Mouse (Mus musculus): Measurements from ENCODE around the gene Tex264. TPM values are rescaled to one million over a fixed set of nuclear protein-coding genes. Genes with fewer than 3 reads are reported as not detected.
"Not testable (repeated sequence)": the region's sequence is repeated elsewhere in the genome, so short reads cannot be mapped to it uniquely, and the experiment has no call there.

The Tex264 gene
- polyA plus RNA-seq, 1 experiment from 2014 or later, result 30.0 TPM

DNA sequence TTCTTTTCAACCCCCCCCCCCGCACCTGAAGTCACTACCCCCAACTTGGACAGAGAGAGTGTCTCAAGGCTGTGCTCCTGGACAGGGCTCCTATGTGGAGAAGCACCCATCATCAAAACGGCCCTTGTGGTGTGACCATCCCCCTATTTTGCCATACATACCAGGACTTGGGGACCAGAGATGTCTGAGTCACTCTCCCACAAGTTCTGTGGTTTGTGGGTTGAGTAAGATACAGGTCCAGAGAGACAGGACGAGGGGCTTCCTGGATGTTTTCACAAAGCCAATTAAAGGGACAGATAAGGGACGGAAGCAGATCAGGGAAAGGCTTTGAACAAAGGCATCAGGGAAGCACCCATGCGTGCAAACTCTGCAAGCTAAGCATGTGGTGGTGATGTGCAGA is 44.4 kb downstream of the Tex264 start:
- Histone ChIP-seq H3K4me2 (replicated peaks; ENCODE audit: low read depth, low read length) (no peak overlapping the region), H3K36me3 (ENCODE audit: control insufficient read depth, insufficient read depth, low read length) (no peaks in the 10 kb centered on the region), H3K4me1 (replicated peaks; ENCODE audit: control insufficient read depth, insufficient read depth, low read length) (no peaks in the 10 kb centered on the region), H3K4me3 (ENCODE audit: low read depth, low read length) (no peak overlapping the region), H3K9me3 (ENCODE audit: control insufficient read depth, low read length) (no peaks in the 10 kb centered on the region), H3K27ac (ENCODE audit: low read depth, low read length) (no peak overlapping the region), H3K27me3 (ENCODE audit: control insufficient read depth, insufficient read depth, low read length) (no peaks in the 10 kb centered on the region), H3K9ac (ENCODE audit: low read depth, low read length) (no peak overlapping the region)
- 53% methylated on average over 5 of the region's 5 CpGs for WGBS
- ATAC-seq (ENCODE audit: low FRiP score), result no peak
- DNase-seq (ENCODE audit: low spot score), result no peak

DNA sequence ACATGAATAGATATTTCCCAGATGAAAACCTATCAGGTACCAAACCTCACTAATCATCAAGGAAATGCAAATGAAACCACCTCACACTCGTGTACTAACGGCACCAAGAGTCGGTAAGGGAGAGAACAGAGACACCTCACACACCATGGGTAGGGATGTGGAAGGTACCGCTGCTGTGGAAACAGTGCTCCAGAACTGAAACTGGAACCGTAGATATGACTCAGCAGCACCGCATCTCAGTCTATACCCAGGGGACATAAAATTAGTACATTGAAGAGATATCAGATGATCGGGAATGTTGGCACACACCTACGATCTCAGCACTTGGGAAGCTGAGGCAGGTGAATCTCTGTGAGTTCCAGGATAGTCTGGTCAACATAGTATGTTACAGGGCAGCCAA is 47.6 kb downstream of the Tex264 start:
- ATAC-seq (ENCODE audit: low FRiP score), result no peak
- no peak overlapping the region for H3K4me2 ChIP-seq (replicated peaks; ENCODE audit: low read depth, low read length)

GRCm38 (mm10) chr9:106632185-106632584 is 53.5 kb downstream of the Tex264 start:
- Histone ChIP-seq H3K4me1 (replicated peaks; ENCODE audit: control insufficient read depth, insufficient read depth, low read length) (no peaks in the 10 kb centered on the region), H3K27ac (ENCODE audit: low read depth, low read length) (no peak overlapping the region), H3K4me3 (ENCODE audit: low read depth, low read length) (no peak overlapping the region), H3K9me3 (ENCODE audit: control insufficient read depth, low read length) (no peaks in the 10 kb centered on the region), H3K36me3 (ENCODE audit: control insufficient read depth, insufficient read depth, low read length) (no peaks in the 10 kb centered on the region), H3K9ac (ENCODE audit: low read depth, low read length) (no peak overlapping the region), H3K27me3 (ENCODE audit: control insufficient read depth, insufficient read depth, low read length) (no peaks in the 10 kb centered on the region), H3K4me2 (replicated peaks; ENCODE audit: low read depth, low read length) (no peak overlapping the region)
- no peak for ATAC-seq (ENCODE audit: low FRiP score)
- no peak for DNase-seq (ENCODE audit: low spot score)
- 63% methylated on average over 5 of the region's 5 CpGs for WGBS

More for the DNA sequence above, 47.6 kb downstream of the Tex264 start:
- no peaks in the 10 kb centered on the region for H3K27me3 ChIP-seq (ENCODE audit: control insufficient read depth, insufficient read depth, low read length)
- H3K4me1 ChIP-seq (replicated peaks; ENCODE audit: control insufficient read depth, insufficient read depth, low read length), result no peaks in the 10 kb centered on the region
- H3K9ac ChIP-seq (ENCODE audit: low read depth, low read length), result no peak overlapping the region
- 90% methylated on average over 8 of the region's 8 CpGs for WGBS
- no peak for DNase-seq (ENCODE audit: low spot score)
- H3K36me3 ChIP-seq (ENCODE audit: control insufficient read depth, insufficient read depth, low read length), result no peaks in the 10 kb centered on the region
- H3K9me3 ChIP-seq (ENCODE audit: control insufficient read depth, low read length), result no peaks in the 10 kb centered on the region
- no peak overlapping the region for H3K4me3 ChIP-seq (ENCODE audit: low read depth, low read length)
- no peak overlapping the region for H3K27ac ChIP-seq (ENCODE audit: low read depth, low read length)

DNA sequence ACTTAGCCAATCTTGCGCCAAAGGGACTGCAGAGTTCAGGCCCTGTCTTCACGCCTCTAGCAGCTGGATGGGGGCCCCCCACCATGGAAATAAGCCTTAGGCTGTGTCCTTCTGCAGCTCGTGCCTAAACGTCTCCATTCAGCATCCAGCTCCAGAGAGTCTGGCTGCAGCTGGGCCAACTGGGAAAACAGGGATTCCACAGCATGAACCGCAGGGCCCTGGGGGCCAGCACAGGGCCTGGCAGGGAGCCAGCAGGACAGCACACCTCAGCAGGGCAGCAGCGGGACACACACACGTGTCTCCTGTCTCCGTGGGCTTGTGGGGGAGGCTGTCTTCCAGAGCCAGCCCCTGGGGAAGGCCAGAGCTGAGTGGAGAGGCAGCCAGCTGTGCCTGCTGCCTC is 57.9 kb downstream of the Tex264 start:
- not testable (repeated sequence) for H3K9ac ChIP-seq (ENCODE audit: low read depth, low read length); H3K27ac ChIP-seq (ENCODE audit: low read depth, low read length); H3K36me3 ChIP-seq (ENCODE audit: control insufficient read depth, insufficient read depth, low read length); H3K9me3 ChIP-seq (ENCODE audit: control insufficient read depth, low read length); H3K4me1 ChIP-seq (replicated peaks; ENCODE audit: control insufficient read depth, insufficient read depth, low read length); H3K27me3 ChIP-seq (ENCODE audit: control insufficient read depth, insufficient read depth, low read length); H3K4me2 ChIP-seq (replicated peaks; ENCODE audit: low read depth, low read length); ATAC-seq (ENCODE audit: low FRiP score); DNase-seq (ENCODE audit: low spot score); H3K4me3 ChIP-seq (ENCODE audit: low read depth, low read length)
- WGBS, result 32% methylated on average over 8 of the region's 8 CpGs

DNA sequence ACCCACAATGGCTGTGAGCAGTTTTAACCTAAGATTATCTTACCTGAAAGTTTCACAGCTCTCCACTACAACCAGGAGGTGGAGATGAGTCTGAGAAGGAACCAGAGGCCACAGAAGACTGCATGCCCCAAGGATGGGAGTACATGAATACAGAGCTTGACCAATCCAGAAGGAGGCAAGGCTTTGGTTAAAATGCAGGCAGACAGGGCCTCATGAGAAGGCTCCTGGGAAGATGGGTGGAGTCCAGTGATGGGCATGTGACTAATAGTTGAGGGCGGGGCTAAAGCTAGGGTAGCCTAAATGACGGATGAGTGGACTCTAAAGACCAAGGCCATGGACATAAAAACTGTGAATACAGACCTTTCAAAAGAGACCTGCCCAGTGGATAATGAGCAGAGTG is 59.4 kb downstream of the Tex264 start, which contains the start of gene Iqcf6:
TSS of gene Iqcf6 (plus strand) at position 301 of the 400 bp plus-strand sequence.
- Histone ChIP-seq H3K9me3 (ENCODE audit: control insufficient read depth, low read length) (no peaks in the 10 kb centered on the region), H3K4me1 (replicated peaks; ENCODE audit: control insufficient read depth, insufficient read depth, low read length) (no peaks in the 10 kb centered on the region), H3K36me3 (ENCODE audit: control insufficient read depth, insufficient read depth, low read length) (no peaks in the 10 kb centered on the region), H3K27me3 (ENCODE audit: control insufficient read depth, insufficient read depth, low read length) (no peaks in the 10 kb centered on the region), H3K27ac (ENCODE audit: low read depth, low read length) (no peak within 1 kb of the TSS), H3K4me3 (ENCODE audit: low read depth, low read length) (no peak within 1 kb of the TSS), H3K4me2 (replicated peaks; ENCODE audit: low read depth, low read length) (no peak within 1 kb of the TSS), H3K9ac (ENCODE audit: low read depth, low read length) (no peak within 1 kb of the TSS)
- WGBS, result 79% methylated on average over 2 of the region's 2 CpGs
- ATAC-seq (ENCODE audit: low FRiP score) (no peak), DNase-seq (ENCODE audit: low spot score) (no peak)

DNA sequence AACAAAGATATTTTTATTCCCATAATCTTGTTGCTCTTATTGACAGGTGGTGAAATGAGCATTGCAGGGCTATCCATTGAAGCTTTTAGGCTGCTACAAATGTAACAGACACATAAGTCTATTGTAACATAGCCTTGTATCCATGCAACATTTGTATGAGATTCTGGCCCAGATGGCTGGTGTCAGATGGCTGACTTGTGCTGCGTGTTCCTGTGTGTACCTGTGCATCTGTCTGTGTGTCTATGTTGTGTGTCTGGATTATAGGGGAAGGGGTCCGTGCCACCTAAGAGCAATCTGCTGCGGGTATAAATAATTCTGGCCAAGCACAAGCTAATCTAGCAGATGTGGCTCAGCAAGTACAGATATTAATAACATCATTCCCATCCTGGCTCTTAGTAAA is 68.2 kb downstream of the Tex264 start:
- Histone ChIP-seq H3K27me3 (ENCODE audit: control insufficient read depth, insufficient read depth, low read length) (no peaks in the 10 kb centered on the region), H3K4me3 (ENCODE audit: low read depth, low read length) (no peak overlapping the region), H3K4me2 (replicated peaks; ENCODE audit: low read depth, low read length) (no peak overlapping the region), H3K9ac (ENCODE audit: low read depth, low read length) (no peak overlapping the region), H3K27ac (ENCODE audit: low read depth, low read length) (no peak overlapping the region), H3K36me3 (ENCODE audit: control insufficient read depth, insufficient read depth, low read length) (no peaks in the 10 kb centered on the region), H3K4me1 (replicated peaks; ENCODE audit: control insufficient read depth, insufficient read depth, low read length) (no peaks in the 10 kb centered on the region), H3K9me3 (ENCODE audit: control insufficient read depth, low read length) (no peaks in the 10 kb centered on the region)
- ATAC-seq (ENCODE audit: low FRiP score) (no peak), DNase-seq (ENCODE audit: low spot score) (no peak)
- 86% methylated on average over 3 of the region's 3 CpGs for WGBS

GRCm38 (mm10) chr9:106616306-106616705 is 69.4 kb downstream of the Tex264 start:
- WGBS, result 85% methylated on average over 9 of the region's 9 CpGs
- Histone ChIP-seq H3K9ac (ENCODE audit: low read depth, low read length) (no peak overlapping the region), H3K9me3 (ENCODE audit: control insufficient read depth, low read length) (no peaks in the 10 kb centered on the region), H3K4me2 (replicated peaks; ENCODE audit: low read depth, low read length) (no peak overlapping the region), H3K4me3 (ENCODE audit: low read depth, low read length) (no peak overlapping the region), H3K4me1 (replicated peaks; ENCODE audit: control insufficient read depth, insufficient read depth, low read length) (no peaks in the 10 kb centered on the region), H3K27me3 (ENCODE audit: control insufficient read depth, insufficient read depth, low read length) (no peaks in the 10 kb centered on the region), H3K36me3 (ENCODE audit: control insufficient read depth, insufficient read depth, low read length) (no peaks in the 10 kb centered on the region), H3K27ac (ENCODE audit: low read depth, low read length) (no peak overlapping the region)
- ATAC-seq (ENCODE audit: low FRiP score) (no peak), DNase-seq (ENCODE audit: low spot score) (no peak)

DNA sequence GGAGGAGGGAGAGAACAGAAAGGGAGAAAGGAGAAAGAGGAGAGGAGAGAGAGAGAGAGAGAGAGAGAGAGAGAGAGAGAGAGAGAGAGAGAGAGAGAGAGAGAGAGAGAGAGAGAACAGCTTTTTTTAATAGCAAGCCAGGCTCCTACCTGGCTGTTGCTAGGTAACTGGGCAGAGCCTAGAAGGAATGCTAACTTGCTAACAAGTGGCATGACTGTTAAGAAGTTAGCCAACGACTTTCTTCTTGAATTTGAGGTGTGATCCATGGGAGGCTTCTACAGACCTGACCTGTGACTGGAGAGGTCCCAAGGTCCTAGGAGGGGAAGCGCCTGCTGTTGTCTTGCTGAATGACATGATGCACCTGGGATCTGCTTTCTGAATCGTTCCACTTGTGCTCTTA is 71.1 kb downstream of the Tex264 start:
- Histone ChIP-seq H3K4me1 (replicated peaks; ENCODE audit: control insufficient read depth, insufficient read depth, low read length) (no peaks in the 10 kb centered on the region), H3K4me3 (ENCODE audit: low read depth, low read length) (no peak overlapping the region), H3K27me3 (ENCODE audit: control insufficient read depth, insufficient read depth, low read length) (no peaks in the 10 kb centered on the region), H3K4me2 (replicated peaks; ENCODE audit: low read depth, low read length) (no peak overlapping the region), H3K9me3 (ENCODE audit: control insufficient read depth, low read length) (no peaks in the 10 kb centered on the region), H3K9ac (ENCODE audit: low read depth, low read length) (no peak overlapping the region), H3K27ac (ENCODE audit: low read depth, low read length) (no peak overlapping the region), H3K36me3 (ENCODE audit: control insufficient read depth, insufficient read depth, low read length) (no peaks in the 10 kb centered on the region)
- WGBS, result 45% methylated on average over 3 of the region's 3 CpGs
- no peak for DNase-seq (ENCODE audit: low spot score)
- ATAC-seq (ENCODE audit: low FRiP score), result no peak

DNA sequence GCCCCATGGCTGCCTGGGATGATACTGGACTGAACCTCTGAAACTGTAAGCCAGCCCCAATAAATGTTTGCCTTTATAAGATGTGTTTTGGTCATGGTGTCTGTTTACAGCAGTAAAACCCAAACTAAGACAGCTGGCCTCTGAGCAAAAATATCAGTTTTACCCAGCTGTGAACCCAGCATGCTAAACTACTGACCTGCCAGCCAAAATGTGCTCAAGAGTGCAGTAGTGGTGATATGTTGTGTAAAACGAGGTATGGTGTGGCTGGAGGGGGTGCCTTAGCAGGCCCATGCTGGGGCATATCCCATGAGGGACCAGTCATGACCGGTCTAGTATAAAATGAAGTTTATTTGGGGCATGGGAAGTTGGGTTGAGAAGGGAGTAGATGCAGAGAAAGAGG is 71.8 kb downstream of the Tex264 start:
- no peaks in the 10 kb centered on the region for H3K27me3 ChIP-seq (ENCODE audit: control insufficient read depth, insufficient read depth, low read length)
- no peaks in the 10 kb centered on the region for H3K4me1 ChIP-seq (replicated peaks; ENCODE audit: control insufficient read depth, insufficient read depth, low read length)
- no peak overlapping the region for H3K9ac ChIP-seq (ENCODE audit: low read depth, low read length)
- H3K27ac ChIP-seq (ENCODE audit: low read depth, low read length), result no peak overlapping the region
- no peaks in the 10 kb centered on the region for H3K9me3 ChIP-seq (ENCODE audit: control insufficient read depth, low read length)
- ATAC-seq (ENCODE audit: low FRiP score) (no peak), DNase-seq (ENCODE audit: low spot score) (no peak)
- 63% methylated on average over 2 of the region's 2 CpGs for WGBS
- H3K4me2 ChIP-seq (replicated peaks; ENCODE audit: low read depth, low read length), result no peak overlapping the region
- no peak overlapping the region for H3K4me3 ChIP-seq (ENCODE audit: low read depth, low read length)
- no peaks in the 10 kb centered on the region for H3K36me3 ChIP-seq (ENCODE audit: control insufficient read depth, insufficient read depth, low read length)

All from hindbrain, embryonic 11.5 days (tissue).